Mouse (Mus musculus): ENCODE results near the gene Stil.

Stil gene

DNA sequence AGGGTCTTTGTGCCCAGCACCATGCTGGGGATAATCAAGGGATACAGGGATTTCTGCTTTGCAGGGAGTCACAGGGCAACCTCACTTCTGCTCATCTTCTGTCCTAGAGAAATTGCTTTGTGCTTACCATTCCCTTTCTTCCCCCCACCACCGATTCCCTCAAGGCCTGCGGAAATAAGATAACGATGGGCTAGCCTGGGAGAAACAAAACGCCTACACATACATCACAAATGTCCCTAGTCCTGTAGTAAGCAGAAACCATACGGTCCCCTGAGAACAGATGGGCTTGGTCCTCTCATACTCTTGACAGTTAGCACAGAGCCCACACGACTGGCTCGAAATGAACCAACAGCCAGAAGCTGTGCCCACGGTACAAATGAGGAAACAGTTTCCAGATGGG is 48.2 kb downstream of the Stil start:
- in situ Hi-C loops (cut with MboI, MseI), result loop anchor here (5.0 kb wide), 1 partner anchor 131 kb away; no protein-coding TSS in a partner anchor

DNA sequence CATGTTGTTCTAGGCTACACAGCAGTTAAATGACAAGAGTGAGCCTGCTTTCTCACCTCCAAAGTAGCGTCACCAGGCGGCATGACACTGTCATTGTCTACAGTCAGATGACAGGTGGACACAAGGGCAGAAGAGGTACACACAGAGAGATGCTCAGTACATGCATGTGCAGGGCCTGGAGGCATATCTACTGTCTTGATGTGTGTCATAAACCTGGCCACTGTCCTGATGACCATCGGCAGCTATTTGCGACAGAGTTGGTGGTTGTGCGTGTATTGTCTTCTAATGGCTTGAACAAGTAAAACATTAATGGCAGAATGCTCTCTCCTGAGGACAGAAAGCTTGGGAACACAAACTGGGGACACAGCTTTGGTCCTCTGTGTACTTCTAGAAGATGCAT is 51.3 kb downstream of the Stil start:
- in situ Hi-C loops (cut with MboI, MseI), result no loop called here

DNA sequence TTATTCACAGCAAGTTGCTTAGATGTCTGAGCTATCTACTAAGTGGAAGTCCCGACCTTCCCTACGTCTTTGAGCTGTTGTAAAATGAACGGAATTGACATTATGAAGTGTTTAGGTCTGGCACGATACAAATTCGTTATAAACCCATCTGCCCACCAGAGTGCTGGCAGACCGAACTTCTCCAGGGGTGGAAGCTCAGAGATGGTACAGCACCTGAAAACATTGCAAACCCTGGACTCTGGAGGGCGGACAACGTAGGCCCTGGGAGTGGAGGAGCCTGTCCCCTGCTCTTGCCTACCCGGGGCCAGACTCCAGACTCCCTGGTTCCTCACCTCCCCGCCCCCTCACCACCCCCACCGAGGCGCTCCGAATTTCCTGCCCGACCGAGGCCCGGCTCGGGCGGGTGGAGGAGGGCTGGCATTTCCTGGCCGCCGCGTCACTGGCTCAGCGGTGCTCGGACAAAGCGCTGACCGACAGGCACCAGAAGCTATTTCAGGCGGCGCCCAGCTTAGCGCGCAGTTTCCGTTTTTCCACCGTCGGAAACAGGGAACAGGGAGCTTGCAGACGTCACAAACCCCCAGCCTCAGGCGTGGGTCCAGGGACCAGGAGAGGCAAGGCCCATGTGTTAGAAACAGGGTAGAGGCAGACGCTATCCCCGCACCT is 52.5 kb downstream of the Stil start:
- in situ Hi-C loops (cut with MboI, MseI), result no loop called here

DNA sequence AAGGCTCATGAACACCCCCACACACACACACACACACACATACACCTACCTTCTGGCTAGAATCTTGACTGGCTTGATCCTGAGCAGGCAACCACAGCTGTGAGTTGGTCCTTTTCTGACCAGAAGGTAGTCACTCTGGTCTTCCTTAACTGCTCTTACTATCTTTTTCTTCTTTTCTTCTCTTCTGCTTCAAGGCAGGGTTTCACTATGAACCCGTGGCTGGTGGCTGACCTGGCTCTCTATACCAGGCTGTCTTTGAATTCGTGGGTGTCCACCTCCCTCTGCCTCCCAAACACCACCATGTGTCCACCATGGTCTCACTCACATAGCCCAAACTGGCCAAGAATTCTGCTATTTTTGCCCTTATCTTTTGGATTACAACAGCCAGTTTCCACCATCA is 55.1 kb downstream of the Stil start:
- in situ Hi-C loops (cut with MboI, MseI), result no loop called here

DNA sequence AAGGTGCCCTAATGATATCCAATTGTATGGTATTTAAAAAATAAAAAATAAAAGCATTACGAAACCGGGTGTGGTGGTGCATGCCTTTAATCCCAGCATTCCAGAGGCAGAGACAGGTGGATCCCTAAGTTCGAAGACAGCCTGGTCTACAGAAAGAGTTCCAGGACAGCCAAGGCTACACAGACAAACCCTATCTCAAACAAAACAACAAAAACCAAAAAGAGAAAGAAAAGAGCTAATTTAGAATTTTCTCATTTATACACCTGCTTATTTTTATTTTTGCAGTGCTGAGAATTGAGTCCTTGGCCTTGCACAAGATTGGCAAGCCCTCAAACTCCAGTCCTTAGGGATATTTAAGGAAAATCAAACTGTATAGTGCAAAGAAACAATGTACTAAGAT is 55.7 kb downstream of the Stil start:
- in situ Hi-C loops (cut with MboI, MseI), result no loop called here

DNA sequence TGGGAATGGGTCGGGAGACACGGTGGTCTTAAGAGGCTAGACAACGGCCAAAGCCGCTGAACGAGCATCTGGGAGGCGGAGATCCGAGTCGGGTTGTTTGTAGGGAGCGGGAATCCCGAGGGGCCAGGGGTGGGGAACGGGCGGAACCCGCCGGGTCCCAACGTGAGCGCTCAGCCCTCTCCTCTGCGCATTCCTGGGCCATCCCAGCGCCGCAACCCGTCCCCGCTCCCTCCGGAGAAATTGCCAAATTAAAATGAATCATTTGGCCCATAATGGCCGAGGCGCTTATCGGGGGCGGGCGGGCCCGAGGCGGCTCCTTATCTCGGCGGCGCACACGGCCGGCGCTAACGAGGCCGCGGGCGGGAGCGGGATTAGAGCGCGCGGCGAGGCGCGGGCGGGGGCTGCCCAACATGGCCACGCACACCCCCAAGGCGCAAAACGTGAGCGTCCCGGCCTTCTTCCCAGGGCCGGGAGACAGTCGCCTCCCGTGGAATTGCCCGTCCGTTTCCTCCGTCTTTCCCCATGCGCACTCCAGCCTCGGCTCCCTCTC is 56.5 kb downstream of the Stil start, which contains the start of gene Tal1:
TSS of gene Tal1 (plus strand) at position 56 of the 550 bp plus-strand sequence.
- in situ Hi-C loops (cut with MboI, MseI), result no loop called here

DNA sequence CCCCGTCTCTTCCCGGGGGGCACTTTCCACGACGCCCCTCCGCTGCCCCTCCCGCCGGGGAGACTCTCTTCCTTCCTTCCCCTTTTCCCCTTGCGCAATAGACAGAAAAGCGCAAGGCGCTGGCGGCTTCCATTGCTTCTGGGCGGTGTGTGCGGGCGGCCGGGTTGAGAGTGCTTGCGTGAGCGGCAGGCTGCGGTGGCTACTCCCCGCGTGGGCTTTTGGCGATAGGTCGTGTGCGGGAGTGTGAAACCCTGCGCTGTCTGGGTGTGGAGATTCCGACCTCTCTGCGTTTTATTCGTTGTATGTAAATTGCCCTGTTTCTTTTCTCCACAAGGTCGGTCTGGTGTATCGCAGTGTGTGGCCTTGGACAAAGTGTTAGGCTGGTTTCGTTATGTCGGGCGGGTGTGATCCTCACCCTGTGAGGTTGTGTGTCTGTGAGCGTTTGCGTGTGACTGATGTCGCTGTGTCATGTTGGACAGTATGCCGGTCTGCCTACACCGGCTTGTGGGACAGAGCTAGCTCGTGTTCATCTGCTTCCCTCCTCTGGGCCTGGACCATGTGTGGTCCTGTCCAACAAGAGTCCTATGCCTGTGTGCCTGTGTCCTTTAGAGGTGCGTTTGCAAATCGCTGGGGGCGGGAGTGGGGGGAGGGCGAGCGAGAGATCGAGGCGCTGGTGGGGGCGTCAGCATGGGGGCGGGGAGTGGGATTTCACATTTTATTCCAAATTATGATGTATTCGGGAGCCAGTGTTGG is 57.1 kb downstream of the Stil start:
- in situ Hi-C loops (cut with MboI, MseI), result no loop called here

DNA sequence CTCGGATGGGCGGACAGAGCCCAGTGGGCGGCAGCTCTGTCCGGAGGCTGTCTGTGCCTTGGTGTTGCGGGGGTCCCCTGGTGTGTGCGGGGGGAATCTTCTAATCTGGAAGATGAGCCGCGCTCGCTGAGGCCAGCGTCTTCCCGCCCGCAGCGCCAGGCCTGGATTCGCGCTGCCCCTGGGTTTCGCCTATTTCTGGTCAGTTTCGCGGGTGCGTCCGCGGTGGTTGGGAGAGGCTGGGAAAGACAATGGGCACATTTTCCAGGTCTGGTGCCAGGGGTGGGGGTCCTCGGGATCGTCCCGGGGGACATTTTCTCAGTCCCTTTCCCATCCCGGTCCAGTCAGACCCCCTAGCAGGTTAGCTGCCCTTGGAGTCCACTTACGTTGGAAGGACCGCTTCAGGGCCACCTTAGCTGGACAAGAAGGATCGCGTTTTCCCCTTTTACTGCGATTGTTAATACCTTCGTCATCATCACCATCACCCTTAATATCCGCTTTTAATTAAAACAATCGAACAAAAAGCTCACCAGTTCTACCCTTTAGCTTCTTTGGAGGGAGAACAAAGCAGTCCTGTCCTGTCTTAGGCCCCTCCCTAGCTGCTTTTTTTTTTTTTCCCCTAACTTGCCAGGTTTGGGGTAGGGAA is 57.8 kb downstream of the Stil start:
- in situ Hi-C loops (cut with MboI, MseI), result no loop called here

DNA sequence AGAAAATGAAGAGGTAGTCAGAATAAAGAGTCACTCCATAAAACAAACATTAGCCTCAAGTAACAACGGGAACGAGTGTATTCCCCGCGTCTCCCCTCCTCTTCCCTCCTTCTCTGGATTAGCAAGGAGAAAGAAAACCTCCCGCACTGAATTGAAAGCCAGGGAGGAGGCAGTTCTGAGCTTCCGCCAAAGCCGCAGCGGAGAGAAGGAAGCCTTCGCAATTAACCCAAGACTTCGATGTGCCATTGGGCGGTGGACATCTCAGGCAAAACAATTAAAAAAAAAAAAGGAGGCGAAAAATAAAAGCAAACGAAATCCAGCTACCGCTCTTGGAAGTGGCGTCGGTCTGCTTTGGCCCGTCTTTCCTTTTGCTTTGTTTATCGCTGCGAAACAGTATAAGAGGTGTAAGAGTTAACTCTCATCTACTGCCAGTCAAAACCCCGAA is 58.4 kb downstream of the Stil start:
- in situ Hi-C loops (cut with MboI, MseI), result no loop called here

DNA sequence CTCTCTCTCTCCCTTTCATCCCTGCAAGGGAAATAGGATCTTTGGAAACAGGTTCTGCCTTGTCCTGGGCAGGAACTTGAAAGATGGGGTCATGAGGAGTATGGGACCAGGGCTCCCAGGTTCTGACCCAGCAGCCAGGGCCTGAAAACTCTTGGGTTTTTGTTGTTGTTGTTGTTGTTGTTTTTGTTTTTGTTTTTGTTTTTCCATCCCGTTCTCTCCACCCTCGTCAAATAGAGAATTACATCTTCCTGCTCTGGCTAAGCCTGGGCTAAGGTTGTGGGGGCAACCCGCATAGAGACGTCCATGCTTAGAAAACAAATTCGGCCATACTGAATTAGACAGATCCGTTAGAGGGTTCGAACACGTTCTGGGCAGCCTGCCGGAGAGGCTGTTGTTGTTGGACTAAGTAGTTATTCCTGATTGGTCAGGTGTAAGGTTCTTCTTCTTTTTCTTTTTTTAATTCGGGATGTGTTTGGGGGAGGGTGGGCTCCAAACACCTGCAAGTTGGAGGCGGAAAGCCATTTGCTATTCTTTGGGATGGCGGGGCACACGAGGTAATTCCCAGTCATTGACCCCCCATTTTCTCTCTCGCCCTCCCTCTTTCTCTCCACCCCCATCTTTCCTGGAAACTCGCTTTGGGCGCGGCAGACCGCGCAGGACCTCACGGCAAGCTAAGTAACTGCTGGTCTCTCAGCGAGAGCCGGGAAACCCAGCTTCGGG is 59.1 kb downstream of the Stil start:
- in situ Hi-C loops (cut with MboI, MseI), result no loop called here

DNA sequence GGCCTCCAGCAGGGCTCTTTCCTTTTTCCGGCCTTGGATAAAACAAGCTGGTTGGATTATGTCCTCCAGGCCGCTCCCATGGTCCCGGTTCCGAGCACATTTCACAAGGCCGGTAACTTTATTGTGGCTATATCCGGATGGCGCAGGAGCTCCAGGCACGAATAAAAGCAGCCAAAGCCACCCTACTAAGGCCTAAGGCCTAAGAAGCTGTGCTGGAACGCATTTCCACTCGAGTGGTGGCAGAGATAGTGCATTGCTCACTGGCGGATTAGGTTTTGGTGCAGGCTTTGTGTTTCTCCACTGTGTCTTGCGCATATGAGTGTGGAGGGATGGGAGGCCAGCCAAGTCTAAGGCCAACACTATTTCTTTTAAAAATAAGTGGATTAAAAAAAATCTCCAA is 59.9 kb downstream of the Stil start:
- in situ Hi-C loops (cut with MboI, MseI), result no loop called here

DNA sequence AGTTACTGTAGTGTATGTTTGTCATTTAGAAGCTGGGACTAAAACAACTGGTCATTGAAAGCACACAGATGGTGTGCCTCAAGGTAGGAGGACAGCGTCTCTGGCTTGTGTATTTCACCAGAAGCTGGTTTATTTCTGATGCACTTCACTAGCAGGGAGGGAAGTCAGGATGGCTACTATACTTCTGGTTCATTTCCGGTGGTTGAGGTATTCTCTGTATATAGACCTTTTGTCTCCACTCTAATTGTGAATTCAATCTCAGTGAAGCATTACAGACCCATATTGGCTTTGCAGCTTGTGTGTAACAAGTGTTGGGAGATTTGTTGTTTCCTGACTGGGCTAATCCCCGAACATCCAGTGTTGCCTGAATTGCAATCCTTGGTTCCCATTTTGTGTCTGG is 60.8 kb downstream of the Stil start:
- in situ Hi-C loops (cut with MboI, MseI), result no loop called here

DNA sequence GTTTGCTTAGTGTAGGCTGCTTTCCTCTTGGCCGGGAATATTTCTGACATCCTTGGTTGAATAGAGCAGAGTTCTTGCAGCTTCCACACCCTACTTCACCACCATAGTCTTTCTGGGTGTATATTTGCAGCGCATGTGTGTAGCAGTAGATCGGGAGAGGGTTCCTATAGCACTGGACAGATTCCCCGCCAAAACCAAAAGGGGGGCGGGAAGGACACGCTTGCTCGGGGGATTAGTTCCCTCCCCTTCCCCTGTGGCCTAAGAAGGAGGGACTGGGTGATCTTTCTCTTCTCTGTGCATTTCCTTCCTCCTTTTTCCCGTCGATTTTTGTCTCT is 62.5 kb downstream of the Stil start:
- in situ Hi-C loops (cut with MboI, MseI), result no loop called here

DNA sequence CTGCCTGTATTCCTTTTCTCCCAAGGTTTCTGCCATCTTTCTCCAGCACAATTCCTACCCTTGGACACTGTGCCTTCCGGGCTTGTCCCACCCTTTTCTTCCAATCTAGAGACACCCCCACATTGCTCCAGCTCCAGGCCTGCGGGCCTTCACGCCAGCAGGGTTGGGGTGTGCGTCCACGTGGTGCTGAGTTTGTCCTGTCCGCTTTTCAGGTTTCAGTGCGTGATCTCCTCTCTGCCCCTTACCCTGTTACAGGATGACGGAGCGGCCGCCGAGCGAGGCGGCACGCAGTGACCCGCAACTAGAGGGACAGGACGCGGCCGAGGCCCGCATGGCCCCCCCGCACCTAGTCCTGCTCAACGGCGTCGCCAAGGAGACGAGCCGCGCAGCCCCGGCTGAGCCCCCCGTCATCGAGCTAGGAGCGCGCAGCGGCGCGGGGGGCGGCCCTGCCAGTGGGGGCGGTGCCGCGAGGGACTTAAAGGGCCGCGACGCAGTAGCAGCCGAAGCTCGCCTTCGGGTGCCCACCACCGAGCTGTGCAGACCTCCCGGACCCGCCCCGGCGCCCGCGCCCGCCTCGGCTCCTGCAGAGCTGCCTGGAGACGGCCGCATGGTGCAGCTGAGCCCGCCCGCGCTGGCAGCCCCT is 63.0 kb downstream of the Stil start:
- in situ Hi-C loops (cut with MboI, MseI), result no loop called here

DNA sequence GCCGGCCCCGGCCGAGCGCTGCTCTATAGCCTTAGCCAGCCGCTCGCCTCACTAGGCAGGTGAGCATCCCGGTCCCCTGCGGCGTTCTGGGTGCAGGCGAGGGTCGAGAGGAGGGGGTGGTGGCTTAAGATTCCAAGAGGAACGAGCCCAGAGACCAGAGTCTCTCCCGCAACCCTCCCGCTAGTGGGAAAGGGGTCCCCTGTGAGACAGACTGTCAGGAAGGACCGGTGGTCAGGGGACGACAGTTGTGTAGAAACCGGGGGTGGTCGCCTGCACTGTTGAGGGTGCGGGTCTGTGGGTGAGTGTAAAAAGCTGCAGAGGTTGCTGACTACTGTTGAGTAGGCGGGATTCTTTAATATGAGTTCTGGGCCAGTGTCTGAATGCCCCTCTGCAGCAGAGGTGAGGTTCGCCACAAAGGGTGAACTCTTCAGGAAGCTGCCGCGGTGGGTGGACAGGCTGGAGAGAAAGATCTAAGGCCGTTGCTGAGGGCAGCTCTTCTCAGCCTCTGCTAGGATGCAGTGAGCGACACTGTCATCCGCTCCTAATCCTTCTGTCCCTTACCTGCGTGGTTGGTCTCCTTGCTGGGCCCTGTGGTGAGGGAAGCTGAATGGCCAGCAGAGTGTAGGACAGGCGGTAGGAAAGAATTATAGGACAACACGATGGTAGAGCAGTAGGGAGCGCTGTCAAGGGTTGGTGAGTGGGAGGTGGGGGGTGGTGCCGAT is 63.7 kb downstream of the Stil start:
- in situ Hi-C loops (cut with MboI, MseI), result no loop called here

DNA sequence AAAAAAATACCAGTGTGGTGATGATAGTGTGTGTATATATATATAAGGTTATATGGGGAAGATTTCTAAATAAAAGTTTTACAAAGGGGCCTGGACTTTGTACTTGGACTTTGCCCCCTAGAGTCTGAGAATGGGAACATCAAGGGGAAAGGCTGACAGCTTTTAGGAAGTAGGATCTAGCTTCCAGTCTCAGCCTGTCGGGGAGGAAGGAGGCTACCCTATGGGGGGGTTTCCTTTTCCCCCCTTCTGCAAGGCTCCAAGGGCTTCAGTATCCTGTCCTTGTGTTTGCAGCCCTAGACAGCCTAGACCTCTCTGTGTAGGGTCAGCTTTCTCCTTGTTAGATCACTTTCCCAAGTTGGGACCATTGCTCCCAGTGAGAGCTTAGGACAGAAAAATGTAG is 71.7 kb downstream of the Stil start:
- in situ Hi-C loops (cut with MboI, MseI), result no loop called here

DNA sequence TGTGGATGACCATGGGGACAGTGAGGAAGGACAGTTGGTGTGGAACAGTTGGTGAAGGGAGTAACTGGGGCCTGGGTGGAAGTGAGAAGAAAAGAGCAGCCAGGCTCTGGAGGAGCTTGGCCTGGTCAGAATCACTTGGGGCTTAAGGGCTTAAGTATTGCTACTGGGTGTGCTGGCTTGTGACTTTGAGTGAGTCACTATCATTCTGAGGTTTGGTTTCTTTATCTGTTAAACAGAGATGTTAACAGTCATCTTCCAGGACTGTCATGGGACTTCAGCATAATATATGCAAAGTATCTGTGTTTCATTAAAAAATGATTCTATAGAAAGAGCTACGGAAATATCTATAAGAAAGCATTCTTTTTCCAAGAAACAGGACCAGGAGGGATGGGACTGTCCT is 74.8 kb downstream of the Stil start:
- in situ Hi-C loops (cut with MboI, MseI), result no loop called here

DNA sequence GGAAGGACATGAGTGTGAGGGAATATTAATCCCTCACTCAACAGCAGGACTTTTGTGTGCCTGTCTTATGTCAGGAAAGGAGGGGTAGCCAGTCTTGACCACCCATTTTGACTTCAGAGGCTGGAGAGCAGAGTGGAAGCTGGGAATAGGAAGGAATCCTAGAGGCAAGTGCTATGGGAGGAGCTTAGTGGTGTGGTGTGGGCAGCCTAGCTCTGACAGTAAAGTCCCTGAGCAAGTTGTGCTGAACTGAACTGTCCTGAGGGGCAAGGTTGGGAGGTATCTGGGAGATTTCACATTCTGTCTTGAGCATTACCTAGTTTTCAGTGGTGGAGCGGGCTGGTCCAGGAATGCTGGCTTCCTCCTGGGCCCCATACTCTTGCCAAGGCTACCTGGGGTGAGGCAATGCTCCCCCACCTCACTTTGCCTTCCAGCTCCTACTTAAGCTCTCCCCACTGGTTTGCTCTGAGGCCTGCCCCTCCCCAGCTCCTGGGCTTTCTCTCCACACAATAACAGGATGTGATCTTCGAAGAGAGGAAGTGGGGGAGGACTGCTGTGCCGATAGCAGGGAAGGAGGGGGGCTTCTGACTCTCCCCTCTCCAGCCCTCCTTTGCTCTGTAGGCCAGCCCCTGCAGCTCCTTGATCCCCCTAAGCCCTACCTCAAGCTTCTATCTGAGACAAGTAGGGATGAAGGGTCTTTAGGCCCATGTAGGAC is 75.4 kb downstream of the Stil start:
- in situ Hi-C loops (cut with MboI, MseI), result no loop called here

DNA sequence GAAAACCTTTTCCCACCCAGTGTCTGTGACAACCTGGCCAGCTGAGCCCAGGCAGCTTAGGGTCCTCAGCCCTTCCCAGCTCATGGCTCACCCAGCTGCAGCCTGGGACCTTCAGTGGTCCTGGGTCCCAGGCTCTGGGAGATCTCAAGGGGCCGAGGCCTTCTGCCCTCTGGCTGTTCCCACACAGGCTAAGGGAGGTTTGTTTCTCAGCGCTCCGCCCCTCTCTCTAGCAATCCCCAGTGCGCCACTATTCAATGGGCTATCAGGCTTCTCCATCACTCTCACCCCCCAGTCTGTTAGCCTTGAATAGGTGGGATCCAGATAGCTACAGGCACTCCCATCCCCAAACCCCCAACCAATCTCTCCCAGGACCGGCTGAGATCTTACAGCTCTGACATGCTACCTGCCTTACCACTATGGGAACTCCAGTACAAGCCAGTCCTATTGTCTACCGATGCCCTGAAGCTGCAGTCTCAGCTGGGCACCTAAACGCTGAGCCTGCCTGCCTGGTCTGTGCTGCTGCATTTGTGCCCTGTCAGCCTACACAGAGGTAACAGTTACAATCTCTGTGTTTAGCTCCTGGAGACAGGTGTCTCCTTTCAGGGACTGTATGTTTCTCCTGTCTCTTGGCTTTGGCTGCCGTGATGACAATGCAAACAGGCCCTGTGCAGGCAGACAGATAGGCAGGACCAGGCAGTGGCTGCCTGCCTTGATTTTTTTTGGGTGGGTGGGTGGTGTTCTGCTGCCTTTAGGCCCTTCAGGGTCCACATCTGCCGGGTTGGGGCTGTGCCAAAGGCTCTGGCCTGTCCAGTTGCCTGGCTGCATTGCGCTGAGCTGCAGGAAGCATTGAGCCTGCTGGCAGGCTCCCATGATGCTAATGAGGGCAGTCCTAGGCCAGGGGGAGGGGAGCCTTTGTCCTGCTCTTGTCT is 79.2 kb downstream of the Stil start:
- in situ Hi-C loops (cut with MboI, MseI), result no loop called here
